Mouse (Mus musculus): Measurements from ENCODE around the gene Ext2. TPM values are rescaled to one million over a fixed set of nuclear protein-coding genes. Genes with fewer than 3 reads are reported as not detected.

Ext2 gene
- polyA plus RNA-seq, 1 experiment from 2014 or later: 68.2 TPM

DNA sequence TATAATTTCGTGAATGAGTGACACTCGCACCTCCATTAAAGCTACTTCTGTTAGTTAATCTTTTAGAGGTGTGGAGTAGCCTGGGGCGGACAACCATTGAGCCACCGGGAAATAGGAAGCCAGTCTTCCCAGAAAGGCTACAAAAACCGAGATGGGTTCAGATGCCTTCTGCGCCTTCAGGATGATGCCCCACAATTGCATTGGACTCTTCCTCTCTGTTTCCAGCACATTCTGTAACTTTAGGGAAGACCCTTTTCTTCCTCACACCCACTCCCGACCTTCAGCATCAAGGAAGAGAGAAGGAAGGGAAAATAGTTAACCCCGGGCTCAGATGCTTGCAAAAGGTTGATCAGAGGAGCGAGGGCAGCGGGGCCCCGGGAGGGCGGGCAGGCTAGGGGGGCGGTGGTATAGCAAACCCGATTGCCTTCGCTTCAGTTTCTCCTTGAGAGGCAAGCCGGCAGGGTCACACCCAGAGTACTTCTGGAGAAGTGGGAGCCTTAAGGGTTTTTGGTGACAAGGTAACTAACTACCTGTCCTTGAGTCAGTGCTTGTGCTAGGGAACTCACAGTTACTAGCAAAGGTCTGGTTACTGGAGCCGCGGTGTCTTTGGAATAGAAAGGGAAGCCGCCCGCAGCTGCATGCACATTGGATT is 174.3 kb downstream of the Ext2 start:
- ATAC-seq (ENCODE audit: low FRiP score) (no peak), DNase-seq (ENCODE audit: low spot score, missing footprints) (peak; percentile 94)
- Histone ChIP-seq H3K27ac (ENCODE audit: low read depth, low read length) (no peak overlapping the region), H3K4me3 (ENCODE audit: low read depth, low read length) (no peak overlapping the region), H3K9me3 (ENCODE audit: control insufficient read depth, low read length) (no peaks in the 10 kb centered on the region), H3K4me1 (ENCODE audit: control insufficient read depth, insufficient read depth, low read length) (peaks cover 7% of the 10 kb centered on the region), H3K36me3 (ENCODE audit: control insufficient read depth, insufficient read depth, low read length) (no peaks in the 10 kb centered on the region), H3K9ac (ENCODE audit: low read length) (no peak overlapping the region), H3K4me2 (no peak overlapping the region), H3K27me3 (ENCODE audit: control insufficient read depth, insufficient read depth, low read length) (peaks cover 81% of the 10 kb centered on the region)
- 1% methylated on average over 20 of the region's 20 CpGs for WGBS

DNA sequence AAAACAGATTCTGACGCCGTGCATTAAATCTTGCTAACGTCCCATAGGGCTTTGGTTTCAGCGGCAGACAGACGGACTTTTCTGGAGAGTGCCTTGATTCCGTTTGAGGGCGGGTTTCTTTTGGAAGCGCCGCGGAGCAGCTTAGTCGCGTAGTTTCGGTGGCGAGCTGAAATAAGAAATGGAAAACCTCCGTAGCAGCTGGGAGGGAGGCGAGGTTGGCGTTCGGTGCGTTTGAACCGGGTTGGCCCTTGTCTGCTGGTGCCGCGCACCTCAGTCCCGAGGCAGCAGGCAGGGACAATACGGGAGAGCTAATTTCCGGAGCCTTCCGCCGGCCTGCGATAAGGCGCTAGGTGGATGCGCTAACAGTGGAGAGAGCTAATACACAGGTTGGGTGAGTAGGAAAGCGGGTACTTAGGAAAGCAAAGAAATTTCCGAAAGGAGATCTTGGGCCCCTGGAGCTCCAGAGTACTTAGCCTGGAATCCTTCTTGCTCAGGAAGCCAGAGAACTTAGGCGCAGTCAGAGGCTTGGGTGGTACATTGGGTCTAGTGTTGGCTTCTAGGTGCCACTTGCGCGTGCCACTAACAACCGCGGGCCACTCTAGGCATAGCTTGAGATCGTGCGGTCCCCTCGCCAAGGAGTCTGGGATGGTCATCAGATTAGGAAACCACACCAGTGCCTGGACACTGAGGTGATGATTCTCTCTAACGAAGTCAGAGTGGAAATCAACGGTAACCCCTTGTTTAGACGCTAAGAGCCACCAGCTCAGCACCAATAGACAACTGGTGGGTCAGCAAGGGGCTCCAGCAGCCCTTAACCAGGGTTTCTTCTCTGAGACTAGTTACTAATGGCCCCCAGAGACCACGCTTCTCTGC is 175.1 kb downstream of the Ext2 start:
- 1% methylated on average over 44 of the region's 44 CpGs for WGBS

GRCm38 (mm10) chr2:93645626-93646320 is 176.6 kb downstream of the Ext2 start:
- WGBS: under 1% methylated on average over 33 of the region's 33 CpGs
- H3K36me3 ChIP-seq (ENCODE audit: control insufficient read depth, insufficient read depth, low read length): no peaks in the 10 kb centered on the region
- H3K9ac ChIP-seq (ENCODE audit: low read length): no peak overlapping the region
- no peaks in the 10 kb centered on the region for H3K9me3 ChIP-seq (ENCODE audit: control insufficient read depth, low read length)
- no peak for ATAC-seq (ENCODE audit: low FRiP score)
- no peak overlapping the region for H3K27ac ChIP-seq (ENCODE audit: low read depth, low read length)
- DNase-seq (ENCODE audit: low spot score, missing footprints): peak; percentile 97
- peak overlapping the region; percentile 17; the same call in 1 of the 2 replicates for H3K4me2 ChIP-seq
- peaks cover 99% of the 10 kb centered on the region for H3K27me3 ChIP-seq (ENCODE audit: control insufficient read depth, insufficient read depth, low read length)
- peaks cover 10% of the 10 kb centered on the region for H3K4me1 ChIP-seq (ENCODE audit: control insufficient read depth, insufficient read depth, low read length)
- peak overlapping the region; percentile 11; the same call in 1 of the 2 replicates for H3K4me3 ChIP-seq (ENCODE audit: low read depth, low read length)

More for the DNA sequence above, 175.1 kb downstream of the Ext2 start:
- ATAC-seq (ENCODE audit: low FRiP score) (no peak), DNase-seq (ENCODE audit: low spot score, missing footprints) (peak; percentile 98)
- H3K9me3 ChIP-seq (ENCODE audit: control insufficient read depth, low read length): no peaks in the 10 kb centered on the region
- H3K4me2 ChIP-seq: peak overlapping the region; percentile 30
- peaks cover 89% of the 10 kb centered on the region for H3K27me3 ChIP-seq (ENCODE audit: control insufficient read depth, insufficient read depth, low read length)
- no peak overlapping the region for H3K27ac ChIP-seq (ENCODE audit: low read depth, low read length)
- no peaks in the 10 kb centered on the region for H3K36me3 ChIP-seq (ENCODE audit: control insufficient read depth, insufficient read depth, low read length)
- no peak overlapping the region for H3K9ac ChIP-seq (ENCODE audit: low read length)
- peak overlapping the region; percentile 13; the same call in 1 of the 2 replicates for H3K4me3 ChIP-seq (ENCODE audit: low read depth, low read length)
- peaks cover 10% of the 10 kb centered on the region for H3K4me1 ChIP-seq (ENCODE audit: control insufficient read depth, insufficient read depth, low read length)

- ATAC-seq (ENCODE audit: low FRiP score) (no peak), DNase-seq (ENCODE audit: low spot score, missing footprints) (peak; percentile 94)
- no peaks in the 10 kb centered on the region for H3K36me3 ChIP-seq (ENCODE audit: control insufficient read depth, insufficient read depth, low read length)
- no peaks in the 10 kb centered on the region for H3K9me3 ChIP-seq (ENCODE audit: control insufficient read depth, low read length)
- no peak overlapping the region for H3K27ac ChIP-seq (ENCODE audit: low read depth, low read length)
- 4% methylated on average over 10 of the region's 10 CpGs for WGBS
- H3K4me3 ChIP-seq (ENCODE audit: low read depth, low read length): no peak overlapping the region
- H3K4me2 ChIP-seq: peak overlapping the region; percentile 17; the same call in 1 of the 2 replicates
- peaks cover 10% of the 10 kb centered on the region for H3K4me1 ChIP-seq (ENCODE audit: control insufficient read depth, insufficient read depth, low read length)
- H3K9ac ChIP-seq (ENCODE audit: low read length): no peak overlapping the region
- H3K27me3 ChIP-seq (ENCODE audit: control insufficient read depth, insufficient read depth, low read length): peaks cover 100% of the 10 kb centered on the region
These were observed 177.2 kb downstream of the Ext2 start for GRCm38 (mm10) chr2:93645197-93645596.

- WGBS: 5% methylated on average over 6 of the region's 6 CpGs
- H3K4me1 ChIP-seq (ENCODE audit: control insufficient read depth, insufficient read depth, low read length): peaks cover 10% of the 10 kb centered on the region
- ATAC-seq (ENCODE audit: low FRiP score) (no peak), DNase-seq (ENCODE audit: low spot score, missing footprints) (peak; percentile 94)
- H3K27ac ChIP-seq (ENCODE audit: low read depth, low read length): no peak overlapping the region
- H3K4me3 ChIP-seq (ENCODE audit: low read depth, low read length): no peak overlapping the region
- H3K27me3 ChIP-seq (ENCODE audit: control insufficient read depth, insufficient read depth, low read length): peaks cover 100% of the 10 kb centered on the region
- H3K4me2 ChIP-seq: no peak overlapping the region
- H3K9ac ChIP-seq (ENCODE audit: low read length): no peak overlapping the region
- H3K36me3 ChIP-seq (ENCODE audit: control insufficient read depth, insufficient read depth, low read length): no peaks in the 10 kb centered on the region
- no peaks in the 10 kb centered on the region for H3K9me3 ChIP-seq (ENCODE audit: control insufficient read depth, low read length)
These were observed 177.6 kb downstream of the Ext2 start for GRCm38 (mm10) chr2:93644731-93645130.

DNA sequence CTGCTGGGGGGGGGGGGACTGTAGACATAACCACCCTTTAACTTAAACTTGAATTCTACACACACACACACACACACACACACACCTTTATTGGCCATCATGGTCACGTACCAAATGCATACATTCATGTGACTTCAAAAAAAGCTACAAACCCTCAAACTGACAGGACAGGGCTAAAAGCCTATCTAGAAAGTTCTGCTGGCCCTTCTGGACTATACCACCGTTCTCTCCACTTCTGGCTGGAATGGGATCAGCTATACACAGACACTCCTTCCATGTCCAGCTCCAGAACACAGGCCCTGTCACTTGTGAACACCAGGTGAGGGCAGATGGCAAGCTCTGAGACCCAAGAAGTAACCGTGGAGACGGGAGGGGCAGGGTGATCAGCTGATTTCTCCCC is 178.1 kb downstream of the Ext2 start:
- H3K27me3 ChIP-seq (ENCODE audit: control insufficient read depth, insufficient read depth, low read length): peaks cover 100% of the 10 kb centered on the region
- no peak overlapping the region for H3K9ac ChIP-seq (ENCODE audit: low read length)
- 9% methylated on average over 4 of the region's 4 CpGs for WGBS
- ATAC-seq (ENCODE audit: low FRiP score) (no peak), DNase-seq (ENCODE audit: low spot score, missing footprints) (peak; percentile 91)
- H3K4me2 ChIP-seq: no peak overlapping the region
- no peaks in the 10 kb centered on the region for H3K9me3 ChIP-seq (ENCODE audit: control insufficient read depth, low read length)
- H3K4me1 ChIP-seq (ENCODE audit: control insufficient read depth, insufficient read depth, low read length): peaks cover 10% of the 10 kb centered on the region
- no peak overlapping the region for H3K27ac ChIP-seq (ENCODE audit: low read depth, low read length)
- no peak overlapping the region for H3K4me3 ChIP-seq (ENCODE audit: low read depth, low read length)
- H3K36me3 ChIP-seq (ENCODE audit: control insufficient read depth, insufficient read depth, low read length): no peaks in the 10 kb centered on the region

DNA sequence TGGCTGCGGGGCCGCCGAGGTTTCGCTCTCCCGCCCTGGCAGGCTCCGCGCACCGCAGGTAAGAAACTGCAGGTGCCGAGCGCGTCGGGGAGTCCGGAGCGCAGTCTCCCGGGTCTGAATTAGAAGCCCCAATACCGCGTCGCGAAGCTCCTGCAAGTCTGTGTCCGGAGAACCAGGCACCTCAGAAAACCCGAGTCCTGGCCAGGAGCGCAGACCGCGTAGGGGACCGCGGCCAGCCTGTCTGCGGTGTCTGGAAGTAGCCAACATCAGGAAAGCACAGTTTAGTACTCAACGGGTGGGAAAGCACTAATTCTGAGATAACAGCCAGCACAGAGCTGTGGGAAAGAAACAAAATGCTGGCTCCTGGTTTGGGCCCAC is 179.0 kb downstream of the Ext2 start:
- ATAC-seq (ENCODE audit: low FRiP score): no peak
- Histone ChIP-seq H3K4me2 (peak overlapping the region; percentile 46), H3K27ac (ENCODE audit: low read depth, low read length) (peak overlapping the region; percentile 44; the same call in 1 of the 2 replicates), H3K27me3 (ENCODE audit: control insufficient read depth, insufficient read depth, low read length) (peaks cover 98% of the 10 kb centered on the region), H3K9ac (ENCODE audit: low read length) (peak overlapping the region; percentile 54), H3K4me3 (ENCODE audit: low read depth, low read length) (peak overlapping the region; percentile 33), H3K36me3 (ENCODE audit: control insufficient read depth, insufficient read depth, low read length) (no peaks in the 10 kb centered on the region), H3K9me3 (ENCODE audit: control insufficient read depth, low read length) (no peaks in the 10 kb centered on the region), H3K4me1 (ENCODE audit: control insufficient read depth, insufficient read depth, low read length) (peaks cover 10% of the 10 kb centered on the region)
- peak; percentile 97 for DNase-seq (ENCODE audit: low spot score, missing footprints)
- WGBS: 1% methylated on average over 28 of the region's 28 CpGs

- H3K9ac ChIP-seq (ENCODE audit: low read length): no peak overlapping the region
- no peak overlapping the region for H3K4me3 ChIP-seq (ENCODE audit: low read depth, low read length)
- DNase-seq (ENCODE audit: low spot score, missing footprints) (no peak), ATAC-seq (ENCODE audit: low FRiP score) (no peak)
- no peaks in the 10 kb centered on the region for H3K9me3 ChIP-seq (ENCODE audit: control insufficient read depth, low read length)
- H3K36me3 ChIP-seq (ENCODE audit: control insufficient read depth, insufficient read depth, low read length): no peaks in the 10 kb centered on the region
- no peak overlapping the region for H3K4me2 ChIP-seq
- no peak overlapping the region for H3K27ac ChIP-seq (ENCODE audit: low read depth, low read length)
- WGBS: 93% methylated on average over 4 of the region's 4 CpGs
- H3K4me1 ChIP-seq (ENCODE audit: control insufficient read depth, insufficient read depth, low read length): no peaks in the 10 kb centered on the region
- peaks cover 32% of the 10 kb centered on the region for H3K27me3 ChIP-seq (ENCODE audit: control insufficient read depth, insufficient read depth, low read length)
These were observed 187.8 kb downstream of the Ext2 start for GRCm38 (mm10) chr2:93634609-93635008.
